Mouse (Mus musculus): ENCODE data around the gene Ccl22. TPM values are rescaled to one million over a fixed set of nuclear protein-coding genes. Genes with fewer than 3 reads are reported as not detected.
A peak's percentile ranks its signal among the peaks of the same experiment; 100 is the strongest.

The Ccl22 gene
- polyA plus RNA-seq, 1 experiment from 2014 or later: not detected

- ATAC-seq: no peak
- TF ChIP-seq CTCF (IDR thresholded peaks at IDR 0.05): no peak
- ChIA-PET CTCF (interaction anchor here (1.5 kb wide), 1 partner anchor 18 kb away, joined by 3 read pairs; no protein-coding TSS in a partner anchor), POLR2A (no interaction called here)
- peaks cover 11% of the 10 kb centered on the region for H3K27me3 ChIP-seq
- DNase-seq (ENCODE audit: low read depth, low spot score): no peak
- in situ Hi-C loops (cut with MboI; ENCODE audit: low pct_unique_long_range_greater_than_20kb): no loop called here
Observed at GRCm38 (mm10) chr8:94751023-94751849, 5.8 kb downstream of the Ccl22 start.

DNA sequence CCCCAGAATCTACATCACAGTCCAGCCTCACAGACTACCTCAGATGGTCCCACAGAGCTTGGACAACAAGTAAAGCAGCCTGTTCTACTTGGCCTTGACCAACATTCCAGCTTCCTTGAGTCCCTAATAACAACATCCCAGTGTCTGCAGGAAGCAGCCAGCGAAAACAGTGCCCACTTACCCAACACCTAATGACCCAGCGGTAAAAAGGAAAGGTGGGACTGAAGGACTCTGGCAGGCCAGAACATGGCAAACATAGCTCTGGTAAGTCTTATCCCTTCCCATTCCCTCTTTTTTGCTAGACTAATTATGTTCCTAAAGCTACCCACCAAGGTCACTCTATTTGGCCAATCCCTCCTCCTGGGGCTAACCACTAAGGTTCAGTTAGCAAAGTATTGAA, 8.6 kb downstream of the Ccl22 start:
- POLR2A ChIA-PET: no interaction called here
- ATAC-seq (no peak), DNase-seq (ENCODE audit: low read depth, low spot score) (no peak)
- TF ChIP-seq CTCF (IDR thresholded peaks at IDR 0.05): no peak
- in situ Hi-C loops (cut with MboI; ENCODE audit: low pct_unique_long_range_greater_than_20kb): no loop called here
- CTCF ChIA-PET: interaction anchor here (1.0 to 1.3 kb wide), 2 partner anchors 11 to 19 kb away, joined by 3 to 4 read pairs; no protein-coding TSS in a partner anchor
- H3K27me3 ChIP-seq: peaks cover 11% of the 10 kb centered on the region

GRCm38 (mm10) chr8:94754486-94754885, 9.1 kb downstream of the Ccl22 start:
- peaks cover 11% of the 10 kb centered on the region for H3K27me3 ChIP-seq
- ChIA-PET CTCF (interaction anchor here (0.8 to 1.3 kb wide), 3 partner anchors 9 to 44 kb away, joined by 3 to 5 read pairs (median 4); no protein-coding TSS in a partner anchor), POLR2A (no interaction called here)
- in situ Hi-C loops (cut with MboI; ENCODE audit: low pct_unique_long_range_greater_than_20kb): no loop called here
- DNase-seq (ENCODE audit: low read depth, low spot score) (no peak), ATAC-seq (no peak)
- no peak for TF ChIP-seq CTCF (IDR thresholded peaks at IDR 0.05)

DNA sequence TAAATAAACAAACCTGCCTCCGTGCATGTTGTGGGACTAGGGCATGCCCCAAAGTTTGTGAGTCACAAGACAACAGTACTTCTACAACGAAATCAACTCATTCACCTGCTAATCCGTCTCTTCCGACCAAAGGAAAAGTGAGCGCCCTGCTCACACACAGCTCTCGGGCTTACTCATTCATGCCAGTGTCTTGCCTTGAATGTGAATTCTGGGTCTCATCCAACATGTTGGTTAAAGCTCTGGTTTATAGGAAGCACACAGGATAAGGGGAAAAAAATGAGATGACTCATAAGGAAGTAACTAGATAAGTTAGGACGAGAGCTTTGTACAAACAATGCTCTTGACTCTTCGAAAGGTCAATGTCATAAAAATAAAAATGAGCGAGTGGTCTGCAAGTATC, 21.6 kb downstream of the Ccl22 start:
- ChIA-PET CTCF (interaction anchor here (0.9 to 1.3 kb wide), 2 partner anchors 9 to 37 kb away, joined by 3 to 6 read pairs; no protein-coding TSS in a partner anchor), POLR2A (interaction anchor here (0.5 kb wide), 1 partner anchor 9 kb away, joined by 5 read pairs; no protein-coding TSS in a partner anchor)
- ATAC-seq (peak; percentile 59), DNase-seq (ENCODE audit: low read depth, low spot score) (peak; percentile 68)
- H3K27me3 ChIP-seq: no peaks in the 10 kb centered on the region
- in situ Hi-C loops (cut with MboI; ENCODE audit: low pct_unique_long_range_greater_than_20kb): no loop called here
- no peak for TF ChIP-seq CTCF (IDR thresholded peaks at IDR 0.05)

DNA sequence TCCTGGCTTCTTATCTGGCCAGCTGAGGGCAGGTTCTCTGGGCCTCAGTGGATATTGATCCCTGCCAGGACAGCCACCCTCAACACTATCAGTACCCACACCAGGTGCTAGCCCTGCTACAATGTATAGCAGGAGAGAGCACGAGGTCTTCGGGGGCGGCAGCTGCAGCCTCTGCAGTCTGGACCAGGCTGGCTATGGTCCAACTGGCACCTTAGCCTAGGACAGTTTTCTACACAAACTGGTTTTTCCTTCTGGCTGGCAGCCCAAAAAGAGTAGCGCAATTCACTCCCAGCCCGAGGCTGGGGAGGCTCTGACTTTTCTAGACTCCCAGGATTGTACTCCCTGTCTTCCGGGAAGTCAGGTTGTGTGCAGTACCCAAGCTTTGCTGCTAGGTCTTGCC, 25.6 kb downstream of the Ccl22 start:
- no peaks in the 10 kb centered on the region for H3K27me3 ChIP-seq
- ChIA-PET POLR2A (interaction anchor here (0.6 to 1.8 kb wide), 3 partner anchors 10 to 152 kb away, joined by 3 to 4 read pairs (median 3); no protein-coding TSS in a partner anchor), CTCF (interaction anchor here (1.2 to 1.6 kb wide), 3 partner anchors 16 to 39 kb away, joined by 3 to 4 read pairs (median 3); partner anchors contain the start of gene Ccl17)
- no peak for TF ChIP-seq CTCF (IDR thresholded peaks at IDR 0.05)
- ATAC-seq (no peak), DNase-seq (ENCODE audit: low read depth, low spot score) (no peak)
- in situ Hi-C loops (cut with MboI; ENCODE audit: low pct_unique_long_range_greater_than_20kb): no loop called here

- in situ Hi-C loops (cut with MboI; ENCODE audit: low pct_unique_long_range_greater_than_20kb): no loop called here
- ATAC-seq (peak; percentile 80), DNase-seq (ENCODE audit: low read depth, low spot score) (peak; percentile 55)
- no peaks in the 10 kb centered on the region for H3K27me3 ChIP-seq
- ChIA-PET CTCF (interaction anchor here (0.8 to 2.6 kb wide), 8 partner anchors 9 to 60 kb away, joined by 3 to 12 read pairs (median 4); partner anchors contain the start of gene Ccl17), POLR2A (interaction anchor here (0.7 to 1.8 kb wide), 5 partner anchors 9 to 18 kb away, joined by 3 to 8 read pairs (median 3); no protein-coding TSS in a partner anchor)
- TF ChIP-seq CTCF (IDR thresholded peaks at IDR 0.05): no peak
Observed at GRCm38 (mm10) chr8:94771941-94772670, 26.7 kb downstream of the Ccl22 start, which contains the start of gene Cx3cl1. Cx3cl1 (plus strand) TSS chr8:94772009.

- CTCF ChIA-PET: interaction anchor here (0.8 to 2.6 kb wide), 5 partner anchors 8 to 42 kb away, joined by 3 to 12 read pairs (median 4); no protein-coding TSS in a partner anchor
- ATAC-seq (no peak), DNase-seq (ENCODE audit: low read depth, low spot score) (no peak)
- POLR2A ChIA-PET: interaction anchor here (1.2 to 1.3 kb wide), 2 partner anchors 9 to 11 kb away, joined by 3 to 8 read pairs; no protein-coding TSS in a partner anchor
- H3K27me3 ChIP-seq: no peaks in the 10 kb centered on the region
- no peak for TF ChIP-seq CTCF (IDR thresholded peaks at IDR 0.05)
- in situ Hi-C loops (cut with MboI; ENCODE audit: low pct_unique_long_range_greater_than_20kb): no loop called here
Observed at GRCm38 (mm10) chr8:94773048-94773447, 27.7 kb downstream of the Ccl22 start.

GRCm38 (mm10) chr8:94773700-94774171, 28.3 kb downstream of the Ccl22 start:
- H3K27me3 ChIP-seq: no peaks in the 10 kb centered on the region
- TF ChIP-seq CTCF (IDR thresholded peaks at IDR 0.05): no peak
- ChIA-PET CTCF (interaction anchor here (1.2 to 2.6 kb wide), 3 partner anchors 12 to 41 kb away, joined by 4 to 12 read pairs (median 6); no protein-coding TSS in a partner anchor), POLR2A (interaction anchor here (0.6 kb wide), 1 partner anchor 10 kb away, joined by 3 read pairs; no protein-coding TSS in a partner anchor)
- DNase-seq (ENCODE audit: low read depth, low spot score) (no peak), ATAC-seq (no peak)
- in situ Hi-C loops (cut with MboI; ENCODE audit: low pct_unique_long_range_greater_than_20kb): no loop called here

GRCm38 (mm10) chr8:94774601-94775000, 29.2 kb downstream of the Ccl22 start:
- no peaks in the 10 kb centered on the region for H3K27me3 ChIP-seq
- ChIA-PET CTCF (interaction anchor here (1.2 to 2.6 kb wide), 2 partner anchors 11 to 28 kb away, joined by 4 to 12 read pairs; no protein-coding TSS in a partner anchor), POLR2A (no interaction called here)
- DNase-seq (ENCODE audit: low read depth, low spot score): no peak
- in situ Hi-C loops (cut with MboI; ENCODE audit: low pct_unique_long_range_greater_than_20kb): no loop called here
- ATAC-seq: no peak
- TF ChIP-seq CTCF (IDR thresholded peaks at IDR 0.05): no peak

DNA sequence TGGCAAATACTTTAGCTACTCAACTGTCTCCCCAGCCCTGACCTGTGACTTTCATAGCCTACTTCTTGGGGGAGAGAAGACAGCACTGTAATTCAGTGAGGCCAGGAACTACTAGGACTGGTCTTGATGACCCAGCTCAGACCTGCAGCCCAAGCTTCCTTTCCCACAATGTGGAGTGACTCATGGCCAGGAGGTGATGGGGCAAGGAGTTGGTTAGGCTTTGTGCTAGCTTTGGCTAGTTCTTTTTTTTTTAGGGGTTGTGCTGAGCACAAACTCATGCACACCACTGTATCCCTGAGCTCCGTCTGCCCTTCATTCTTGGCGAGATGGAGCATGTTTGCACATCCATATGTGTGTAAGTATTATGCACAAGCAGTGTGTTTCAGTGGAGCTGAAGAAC, 31.0 kb downstream of the Ccl22 start:
- in situ Hi-C loops (cut with MboI; ENCODE audit: low pct_unique_long_range_greater_than_20kb): no loop called here
- no peak for ATAC-seq

More for the DNA sequence above, 31.0 kb downstream of the Ccl22 start:
- CTCF ChIA-PET: interaction anchor here (1.4 to 1.8 kb wide), 3 partner anchors 9 to 72 kb away, joined by 3 to 6 read pairs (median 6); no protein-coding TSS in a partner anchor
- no peak for TF ChIP-seq CTCF (IDR thresholded peaks at IDR 0.05)
- POLR2A ChIA-PET: interaction anchor here (0.6 to 0.8 kb wide), 2 partner anchors 45 to 128 kb away, joined by 3 read pairs; no protein-coding TSS in a partner anchor
- no peaks in the 10 kb centered on the region for H3K27me3 ChIP-seq
- DNase-seq (ENCODE audit: low read depth, low spot score): no peak
